ENCODE assay signal across 16 mouse cellular contexts in the genomic region with DNA sequence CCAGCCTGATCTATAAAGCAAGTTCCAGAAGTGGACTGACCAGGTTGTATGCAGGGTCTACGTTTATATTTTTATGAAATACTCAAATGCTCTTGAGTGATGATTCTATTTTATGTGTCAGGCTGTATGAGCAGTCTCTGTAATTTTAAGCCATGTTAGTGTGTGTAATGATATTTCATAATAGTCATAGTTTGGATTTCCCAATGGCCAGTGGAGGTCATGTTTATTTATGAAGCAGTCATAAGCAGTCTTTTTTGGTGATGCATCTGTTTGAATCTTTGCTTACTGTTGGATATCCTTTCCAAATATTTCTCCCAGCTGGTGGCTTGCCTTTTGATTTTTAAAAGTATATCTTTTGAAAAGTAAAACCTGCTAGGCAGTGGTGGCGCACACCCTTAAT. TPM values are rescaled to one million over a fixed set of nuclear protein-coding genes. Genes with fewer than 3 reads are reported as not detected.
"Had no signal": no experiment of that assay in that cellular context is flagged by ENCODE, and none has a peak within 500 bp of the region (broad histone marks: within the 10 kb centered on the region; RNA-seq: fewer than 3 reads in every experiment).

No protein-coding gene starts in this region.

- ATAC-seq: liver, postnatal 0 days; midbrain, embryonic 13.5 days; midbrain, embryonic 15.5 days had no signal

- H3K27me3 ChIP-seq: liver, embryonic 13.5 days; liver, embryonic 15.5 days; lung, embryonic 15.5 days; midbrain, embryonic 13.5 days; midbrain, embryonic 15.5 days; neural tube, embryonic 12.5 days; stomach, embryonic 15.5 days had no signal

- DNase-seq: liver; liver, embryonic 13.5 days; liver, postnatal 0 days; right cerebral cortex, postnatal 14 days; thymus, adult 2 months; thymus, postnatal 25 days; thymus, postnatal 4 days had no signal

- H3K9me3 ChIP-seq: liver, embryonic 13.5 days; liver, embryonic 15.5 days; lung, embryonic 15.5 days; midbrain, embryonic 13.5 days; midbrain, embryonic 15.5 days; neural tube, embryonic 12.5 days; stomach, embryonic 15.5 days had no signal

- H3K4me1 ChIP-seq: liver, embryonic 13.5 days; lung, embryonic 15.5 days; midbrain, embryonic 13.5 days; midbrain, embryonic 15.5 days; stomach, embryonic 15.5 days had no signal

- H3K9ac ChIP-seq: liver, embryonic 13.5 days; liver, embryonic 15.5 days; liver, postnatal 0 days; lung, embryonic 15.5 days; midbrain, embryonic 13.5 days; midbrain, embryonic 15.5 days; neural tube, embryonic 12.5 days; stomach, embryonic 15.5 days had no signal

- H3K27ac ChIP-seq: liver, embryonic 13.5 days; liver, embryonic 15.5 days; lung, embryonic 15.5 days; midbrain, embryonic 13.5 days; midbrain, embryonic 15.5 days; neural tube, embryonic 12.5 days; stomach, embryonic 15.5 days; stomach, postnatal 0 days had no signal

- H3K4me3 ChIP-seq: liver, embryonic 13.5 days; liver, embryonic 15.5 days; lung, embryonic 15.5 days; midbrain, embryonic 13.5 days; midbrain, embryonic 15.5 days; neural tube, embryonic 12.5 days; stomach, embryonic 15.5 days had no signal

- H3K36me3 ChIP-seq: liver, embryonic 13.5 days; liver, embryonic 15.5 days; lung, embryonic 15.5 days; midbrain, embryonic 13.5 days; midbrain, embryonic 15.5 days; neural tube, embryonic 12.5 days; stomach, embryonic 15.5 days had no signal

- H3K4me2 ChIP-seq: liver, embryonic 13.5 days; liver, embryonic 15.5 days; lung, embryonic 15.5 days; midbrain, embryonic 11.5 days; midbrain, embryonic 13.5 days; midbrain, embryonic 15.5 days; neural tube, embryonic 12.5 days; stomach, embryonic 15.5 days had no signal

RNA-seq across cellular contexts. Expression of a gene that starts 11.3 kb away (rescaled TPM):
- total RNA-seq: megakaryocyte, adult 5-6 weeks had no signal
